Mouse (Mus musculus) ES-CJ7 (cell line): Measurements from ENCODE around the gene Vmn2r52.
"Not testable (repeated sequence)": the region's sequence is repeated elsewhere in the genome, so short reads cannot be mapped to it uniquely, and the experiment has no call there.

Experiments
- DNase-seq: peaks from one replicate; pipeline ENCODE4 v3.0.0; 2011; ENCODE audit warnings: low read depth, low spot score

The Vmn2r52 gene

GRCm38 (mm10) chr7:10176473-10176872 lies at the start of gene Vmn2r52:
Gene Vmn2r52 (minus strand): TSS chr7:10176573.
- DNase-seq, result no peak

GRCm38 (mm10) chr7:10105641-10106040 lies 70.7 kb downstream of the Vmn2r52 start, which contains the start of gene Vmn2r51:
Gene Vmn2r51 (minus strand): TSS chr7:10105741.
- DNase-seq, result not testable (repeated sequence)
